Mouse (Mus musculus): ENCODE data around the gene Hist1h2bg.

DNA sequence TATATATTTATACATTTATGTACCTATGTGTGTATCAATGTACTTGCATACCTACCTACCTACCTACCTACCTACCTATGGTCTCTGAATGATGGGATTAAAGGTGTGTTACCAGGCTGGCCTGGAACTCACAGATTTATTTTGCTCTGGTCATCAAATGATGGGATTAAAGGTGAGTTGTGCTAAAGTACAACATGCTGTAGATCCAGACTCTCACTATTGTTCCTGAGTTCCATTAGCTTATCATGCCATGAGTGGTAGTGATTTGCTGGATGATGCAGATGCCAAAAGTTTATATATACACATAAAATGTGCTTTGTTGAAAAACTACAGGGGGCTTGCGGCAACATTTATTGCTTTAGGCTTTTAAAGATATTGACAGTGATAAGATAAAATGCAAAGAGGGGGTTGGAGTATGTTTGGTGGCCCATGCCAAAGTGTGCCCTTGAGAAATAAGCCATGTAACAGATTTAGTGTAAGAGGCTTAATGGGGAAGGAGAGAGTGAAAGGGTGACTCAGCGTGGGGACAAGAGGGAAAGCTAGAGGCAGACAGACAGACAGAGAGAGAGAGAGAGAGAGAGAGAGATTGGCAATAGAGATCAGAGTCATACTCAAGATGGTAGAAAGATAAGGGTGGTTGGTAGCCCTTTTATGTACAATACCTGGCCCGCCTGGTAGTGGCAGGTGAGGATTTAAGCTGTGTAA lies 34.0 kb upstream of the Hist1h2bg start:
- TF ChIP-seq POLR2A (IDR thresholded peaks at IDR 0.05; ENCODE audit: control insufficient read depth in 1 of 2, insufficient read depth in 1 of 2, low read depth in 1 of 2, low read length in 2 of 2, poor library complexity in 1 of 2) (no peak), USF1 (IDR thresholded peaks at IDR 0.05; ENCODE audit: low read depth, low read length) (no peak), GABPA (IDR thresholded peaks at IDR 0.05; ENCODE audit: low read depth, low read length) (no peak)
